Mouse (Mus musculus) CH12.LX (cell line): ENCODE measurements around the gene Git2.

Experiments used
- CTCF ChIP-seq, 2 experiments: IDR thresholded peaks in 1 of 2; conservative IDR thresholded peaks in 1 of 2; 2 replicates each; pipeline ENCODE4 v1.5.1; 2011 to 2012; ENCODE audit warnings: low read depth in 2 of 2, low read length in 2 of 2, improper control_type of control experiment in 1 of 2, inconsistent platforms in 1 of 2, mild to moderate bottlenecking in 1 of 2, moderate library complexity in 1 of 2
- EP300 ChIP-seq: IDR thresholded peaks from 2 replicates; pipeline ENCODE4 v1.6.1; 2011; ENCODE audit warnings: low read length, improper control_type of control experiment
- KAT2A ChIP-seq: IDR thresholded peaks from 2 replicates; pipeline ENCODE4 v1.6.1; 2012; ENCODE audit warnings: low read length, improper control_type of control experiment, inconsistent platforms; ENCODE audit not compliant: insufficient replicate concordance
- MAFK ChIP-seq: IDR thresholded peaks from 2 replicates; pipeline ENCODE4 v1.6.1; 2011; ENCODE audit warnings: low read length, improper control_type of control experiment; ENCODE audit not compliant: insufficient replicate concordance
- MAX ChIP-seq: IDR thresholded peaks from 2 replicates; pipeline ENCODE4 v1.6.1; 2011; ENCODE audit warnings: low read length, improper control_type of control experiment
- MEF2A ChIP-seq: IDR thresholded peaks from 2 replicates; pipeline ENCODE4 v1.6.1; 2014; ENCODE audit warnings: low read depth, mild to moderate bottlenecking, inconsistent platforms, low read length, improper control_type of control experiment, borderline replicate concordance
- MXI1 ChIP-seq: IDR thresholded peaks from 2 replicates; pipeline ENCODE4 v1.6.1; 2011; ENCODE audit warnings: mild to moderate bottlenecking, low read depth, low read length, improper control_type of control experiment
- SMC3 ChIP-seq: IDR thresholded peaks from 2 replicates; pipeline ENCODE4 v1.6.1; 2011; ENCODE audit warnings: low read depth, low read length, improper control_type of control experiment

DNA sequence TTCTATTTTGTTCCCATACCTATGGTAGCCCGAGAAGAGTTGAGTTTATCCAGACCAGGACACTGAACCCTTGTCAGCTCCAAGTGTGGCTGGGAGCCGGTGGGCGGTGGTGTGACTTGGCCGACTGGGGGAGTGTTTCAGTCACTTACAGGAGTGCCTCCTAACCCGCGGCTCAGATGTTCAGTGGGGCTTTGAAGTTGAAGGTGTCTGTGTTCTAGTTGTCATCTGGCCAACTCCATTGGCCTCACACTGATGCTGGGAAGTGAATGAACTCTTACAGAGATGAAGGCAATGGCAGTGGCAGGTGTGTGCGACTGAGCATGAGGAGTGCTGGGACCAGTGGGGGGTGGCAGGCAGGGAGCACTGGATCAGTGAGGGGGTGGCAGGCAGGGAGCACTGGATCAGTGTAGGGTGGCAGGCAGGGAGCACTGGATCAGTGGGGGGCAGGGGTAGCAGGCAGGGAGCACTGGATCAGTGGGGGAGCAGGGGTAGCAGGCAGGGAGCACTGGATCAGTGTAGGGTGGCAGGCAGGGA is 4.7 kb upstream of the Git2 start:
- TF ChIP-seq CTCF (conservative IDR thresholded peaks at IDR 0.05 in 1 of 2, IDR thresholded peaks at IDR 0.05 in 1 of 2; ENCODE audit: low read depth in 2 of 2, low read length in 2 of 2) (no peak), MAX (no peak), KAT2A (no peak), MAFK (no peak), EP300 (no peak), MEF2A (no peak), MXI1 (no peak), SMC3 (no peak)
